Mouse (Mus musculus): Measurements from ENCODE around the gene Olfr101.

The Olfr101 gene

DNA sequence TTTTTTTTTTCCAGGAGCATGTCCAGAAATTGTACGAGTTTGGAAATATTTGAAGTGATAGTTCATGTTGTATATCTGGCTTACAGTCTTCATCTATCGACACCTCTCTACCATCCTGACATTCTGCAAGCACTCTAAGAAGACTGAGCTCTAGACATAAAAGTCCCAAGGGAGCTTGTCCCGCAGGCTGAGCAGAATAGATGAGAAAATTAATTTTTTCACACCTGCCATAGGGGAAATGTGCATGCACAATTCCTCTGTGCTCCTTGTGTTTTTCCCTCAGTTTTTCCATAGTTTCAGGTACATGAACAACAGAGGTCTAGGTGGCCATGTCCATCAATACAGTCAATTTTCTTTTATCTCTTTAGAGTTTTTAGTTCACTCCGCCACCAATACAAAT, at the start of gene Olfr101:
Gene Olfr101 (minus strand): TSS at position 101 of the 400 bp plus-strand sequence.
- no peak for DNase-seq (ENCODE audit: low read depth)

DNA sequence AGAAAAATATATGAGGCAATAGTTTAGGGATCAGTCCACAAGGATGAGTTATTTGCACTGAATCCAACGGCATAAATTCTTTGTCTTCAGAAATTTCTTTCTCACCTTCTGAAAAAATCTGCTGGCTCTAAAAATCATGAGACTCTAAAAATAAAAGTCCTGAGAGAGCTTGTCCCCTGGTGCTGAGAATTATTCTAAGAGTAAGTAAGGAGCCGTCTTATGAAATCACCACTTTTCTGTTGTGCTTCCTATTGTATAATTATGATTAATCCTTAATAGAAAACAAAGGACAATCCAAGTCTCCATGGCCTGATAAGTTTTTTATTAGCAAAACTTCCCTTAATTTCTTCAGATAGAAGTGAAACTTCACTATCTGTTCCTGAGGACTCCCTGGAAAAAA, 35.5 kb upstream of the Olfr101 start, which contains the start of gene Olfr103:
Gene Olfr103 (minus strand): TSS at position 101 of the 400 bp plus-strand sequence.
- DNase-seq (ENCODE audit: low read depth), result no peak

DNA sequence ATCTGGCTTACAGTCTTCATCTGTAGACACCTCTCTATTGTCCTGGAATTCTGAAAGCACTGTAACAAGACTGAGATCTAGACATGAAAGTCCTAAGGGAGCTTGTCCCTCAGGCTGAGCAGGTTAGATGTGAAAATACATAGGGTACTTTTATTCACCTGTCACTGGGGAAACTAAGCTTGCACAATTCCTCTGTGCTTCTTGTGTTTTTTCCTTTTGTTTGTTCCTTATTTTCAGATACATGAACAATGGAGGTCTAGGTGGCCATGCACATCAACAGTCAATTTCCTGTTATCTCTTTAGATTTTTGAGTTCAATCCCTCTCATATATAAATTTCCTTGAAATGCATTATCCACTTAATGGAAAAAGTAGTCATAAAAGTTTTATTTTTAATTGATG, 12.8 kb upstream of the Olfr101 start, which contains the start of gene Olfr102:
Gene Olfr102 (minus strand): TSS at position 101 of the 400 bp plus-strand sequence.
- DNase-seq (ENCODE audit: low read depth), result no peak

DNA sequence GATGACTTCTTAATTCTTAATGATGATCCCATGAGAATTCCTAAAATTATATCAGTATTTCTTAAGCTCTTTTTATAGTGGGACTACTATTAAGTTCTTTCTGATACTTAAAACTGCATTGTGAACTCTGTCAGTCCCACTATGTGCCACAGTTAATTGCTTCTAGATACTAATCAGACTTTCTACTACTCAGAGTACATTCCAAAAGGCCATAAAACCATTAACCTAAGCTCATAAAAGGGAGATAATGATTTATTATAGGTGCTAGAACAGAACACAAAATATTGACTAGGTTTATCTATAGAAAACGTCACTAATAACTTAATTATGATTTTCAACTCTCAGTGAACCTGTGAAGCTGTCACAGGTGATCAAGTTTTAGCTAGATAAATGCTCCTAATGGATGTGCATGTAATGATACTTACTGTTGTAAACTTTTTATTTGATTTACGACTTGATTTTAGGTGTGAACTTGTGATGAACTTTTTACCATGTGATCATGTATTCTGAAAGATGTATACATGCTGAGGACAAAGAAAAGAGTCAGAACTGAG, 6.1 kb upstream of the Olfr101 start:
- DNase-seq (ENCODE audit: low read depth), result no peak

DNA sequence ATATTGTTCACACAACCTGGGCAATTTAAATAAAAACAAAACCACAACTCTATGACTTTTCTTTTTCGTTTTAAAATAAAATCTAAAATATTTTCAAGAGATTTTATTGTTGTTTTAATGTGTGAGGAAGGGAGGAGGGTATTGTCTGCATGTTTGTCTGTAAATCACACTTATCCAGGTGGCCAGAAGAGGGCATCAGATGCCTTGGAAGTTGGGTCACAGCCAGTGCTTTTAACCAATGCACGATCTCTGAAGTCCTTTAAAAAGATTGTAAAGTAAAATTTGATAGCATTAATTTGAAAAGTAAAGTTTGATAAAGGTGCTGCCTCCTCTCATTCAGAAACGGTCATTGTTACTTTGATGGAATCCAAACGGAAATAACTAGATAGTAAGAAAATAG, 4.4 kb upstream of the Olfr101 start:
- DNase-seq (ENCODE audit: low read depth), result no peak

DNA sequence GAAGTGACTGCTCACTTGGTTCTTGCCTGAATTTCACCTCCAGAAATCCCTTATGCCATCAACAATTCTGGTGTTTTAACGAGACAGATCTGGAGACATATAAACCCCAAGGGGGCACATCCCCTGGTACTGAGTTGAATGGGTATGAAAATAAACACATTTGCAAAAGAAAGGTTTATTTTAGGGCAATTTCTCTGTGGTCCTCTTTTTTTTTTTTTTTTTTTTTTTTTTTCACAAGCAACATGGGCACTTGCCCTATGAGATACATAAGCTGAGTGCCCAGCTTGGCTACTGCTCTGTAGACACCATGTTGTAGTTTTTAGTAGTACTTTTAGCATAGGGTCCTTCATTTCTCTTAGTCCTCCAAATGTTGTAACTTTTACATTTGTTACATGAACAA, 20.8 kb downstream of the Olfr101 start, which contains the start of gene Olfr99:
Gene Olfr99 (minus strand): TSS at position 101 of the 400 bp plus-strand sequence.
- no peak for DNase-seq (ENCODE audit: low read depth)

DNA sequence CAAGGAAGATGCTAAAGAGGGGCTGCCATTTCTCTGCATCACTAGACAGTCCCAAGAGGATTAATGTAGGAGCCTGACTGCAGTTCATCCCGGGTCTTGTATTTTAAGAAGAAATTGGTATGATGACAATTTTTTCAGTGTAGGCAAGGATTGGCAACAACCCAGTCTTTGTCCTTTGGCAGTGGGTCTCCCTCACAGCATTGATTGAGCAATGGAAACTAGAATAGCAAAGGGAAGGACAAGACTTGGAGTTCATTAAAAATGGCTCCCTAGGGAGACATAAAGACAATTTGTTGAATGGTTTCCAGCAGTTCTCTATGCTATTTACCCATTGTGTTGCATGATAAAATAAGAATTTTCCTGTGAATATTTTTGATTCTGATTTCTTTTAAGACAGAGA, 23.8 kb downstream of the Olfr101 start:
- no peak for DNase-seq (ENCODE audit: low read depth)

DNA sequence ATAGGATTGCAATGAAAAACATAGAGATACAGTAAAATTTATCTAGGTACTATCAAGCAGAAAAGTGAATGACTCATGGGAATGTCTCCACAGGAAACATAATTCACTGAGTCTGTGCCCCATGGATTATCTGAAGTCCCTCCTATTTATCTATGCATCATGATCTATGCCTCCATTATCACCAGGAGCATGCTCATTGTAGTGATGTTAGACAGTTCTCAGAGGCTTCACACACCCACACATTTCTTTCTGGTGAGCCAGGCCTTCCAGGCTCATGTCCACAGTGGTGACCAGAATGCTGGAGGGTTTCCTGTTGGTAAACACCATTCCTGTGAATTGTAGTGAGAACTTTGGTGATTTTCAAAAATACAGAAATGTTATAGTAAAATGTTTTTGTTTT, 27.5 kb downstream of the Olfr101 start:
- DNase-seq (ENCODE audit: low read depth), result no peak

DNA sequence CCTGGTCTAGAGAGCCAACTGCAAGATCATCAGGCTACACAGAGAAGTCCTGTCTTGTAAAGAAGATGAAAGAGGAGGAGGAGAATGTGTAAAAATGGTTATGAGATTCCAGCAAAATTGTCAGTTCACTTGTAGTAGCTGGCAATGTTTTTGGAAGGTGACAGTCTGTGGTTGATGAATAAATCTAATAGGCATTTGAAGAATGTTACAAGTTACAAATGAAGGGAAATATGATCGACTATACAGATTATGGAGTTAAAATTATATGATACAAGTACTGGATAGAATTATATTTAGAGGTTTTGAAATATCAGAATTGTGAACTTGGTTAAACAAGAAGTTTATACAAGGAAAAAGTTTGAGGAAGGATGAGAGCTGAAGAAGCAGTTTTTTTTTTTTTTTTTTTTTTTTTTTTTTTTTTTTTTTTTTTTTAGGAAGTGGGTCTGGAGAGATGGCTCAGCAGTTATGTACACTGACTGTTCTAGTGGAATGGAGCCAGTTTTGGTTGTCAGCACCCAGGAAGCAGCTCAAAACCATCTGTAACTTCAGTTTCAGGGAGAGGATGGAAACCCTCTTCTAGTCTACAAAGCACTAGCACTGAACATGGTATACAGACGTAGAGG, 28.4 kb downstream of the Olfr101 start:
- no peak for DNase-seq (ENCODE audit: low read depth)

DNA sequence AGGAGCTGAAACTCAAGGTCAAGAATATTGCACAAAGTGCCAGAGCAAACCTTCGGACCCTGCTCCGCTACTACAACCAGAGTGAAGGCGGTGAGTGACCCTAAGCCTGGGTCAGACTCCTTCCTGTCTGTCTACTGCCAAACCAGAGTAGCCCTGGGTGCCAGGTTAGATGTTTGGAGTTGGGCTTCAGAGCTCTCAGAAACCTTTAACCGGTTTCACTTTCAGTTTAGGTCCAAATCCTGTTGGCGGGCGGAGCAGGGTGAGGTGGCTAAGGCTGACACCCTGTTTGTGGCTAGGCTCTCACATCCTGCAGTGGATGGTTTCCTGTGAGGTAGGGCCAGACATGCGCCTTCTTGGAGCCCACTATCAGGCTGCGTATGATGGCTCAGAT, 33.4 kb downstream of the Olfr101 start:
- no peak for DNase-seq (ENCODE audit: low read depth)

DNA sequence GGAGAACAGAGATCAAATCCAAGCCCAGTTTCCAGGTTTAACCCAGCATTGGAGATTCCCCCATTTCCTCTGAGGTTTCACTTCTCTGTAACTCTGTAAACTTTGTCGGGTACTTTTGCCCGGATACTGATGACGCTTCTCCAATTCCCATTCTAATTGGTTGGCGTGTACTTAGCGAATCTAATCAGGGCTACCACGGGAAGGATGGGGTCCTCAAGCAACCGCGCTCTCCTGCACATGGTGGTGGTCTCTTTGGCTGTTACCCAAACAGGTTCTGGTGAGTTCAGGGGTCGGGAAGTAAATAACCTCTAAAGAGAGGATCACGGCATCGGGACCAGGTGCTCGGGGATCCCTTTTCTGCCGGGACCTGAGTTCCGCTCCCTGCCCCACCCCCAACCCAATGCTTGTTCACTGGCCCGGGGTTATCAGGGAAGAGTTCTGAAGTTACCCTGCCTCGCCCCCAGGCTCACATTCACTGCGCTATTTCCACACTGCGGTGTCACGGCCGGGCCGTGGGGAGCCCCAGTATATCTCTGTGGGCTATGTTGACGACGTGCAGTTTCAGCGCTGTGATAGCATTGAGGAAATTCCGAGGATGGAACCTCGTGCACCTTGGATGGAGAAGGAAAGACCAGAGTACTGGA, 33.9 kb downstream of the Olfr101 start, which contains the start of gene H2-M3:
Gene H2-M3 (plus strand): TSS at position 163 of the 644 bp plus-strand sequence.
- peak; percentile 80 for DNase-seq (ENCODE audit: low read depth)

DNA sequence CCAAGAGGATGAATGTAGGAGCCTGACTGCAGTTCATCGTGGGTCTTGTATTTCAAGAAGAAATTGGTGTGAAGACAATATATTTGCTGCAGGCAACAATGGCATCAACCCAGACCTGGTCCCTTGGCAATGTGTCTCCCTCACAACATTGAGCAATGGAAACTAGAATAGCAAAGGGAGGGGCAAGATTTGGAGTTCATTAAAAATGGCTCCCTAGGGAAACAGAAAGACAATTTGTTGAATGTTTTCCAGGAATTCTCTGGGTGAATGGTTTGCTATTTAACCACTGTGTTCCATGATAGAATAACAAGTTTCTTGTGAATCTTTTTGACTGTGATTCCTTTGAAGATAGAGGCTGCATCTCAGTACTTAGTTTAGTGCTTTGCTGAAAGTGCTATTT, 40.5 kb downstream of the Olfr101 start, which contains the start of gene Olfr98:
Gene Olfr98 (minus strand): TSS at position 124 of the 400 bp plus-strand sequence.
- no peak for DNase-seq (ENCODE audit: low read depth)

DNA sequence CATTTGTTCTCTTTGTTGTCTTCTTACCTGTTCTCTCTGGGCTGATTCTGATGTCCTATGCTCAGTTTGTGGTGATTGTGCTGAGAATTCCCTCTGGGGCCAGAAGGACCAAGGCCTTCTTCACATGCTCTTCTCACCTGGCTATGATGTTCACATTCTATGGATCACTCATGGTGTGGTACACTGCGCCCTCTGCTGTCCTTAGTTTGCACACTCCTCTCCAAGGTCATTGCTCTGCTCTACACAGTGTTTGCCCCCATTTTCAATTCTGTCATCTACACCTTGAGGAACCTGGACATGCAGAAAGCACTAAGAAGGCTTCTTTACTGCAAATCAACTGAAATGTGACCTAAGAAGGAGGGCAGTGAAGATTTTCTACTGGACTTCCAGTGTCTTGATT, 53.6 kb downstream of the Olfr101 start:
- no peak for DNase-seq (ENCODE audit: low read depth)

DNA sequence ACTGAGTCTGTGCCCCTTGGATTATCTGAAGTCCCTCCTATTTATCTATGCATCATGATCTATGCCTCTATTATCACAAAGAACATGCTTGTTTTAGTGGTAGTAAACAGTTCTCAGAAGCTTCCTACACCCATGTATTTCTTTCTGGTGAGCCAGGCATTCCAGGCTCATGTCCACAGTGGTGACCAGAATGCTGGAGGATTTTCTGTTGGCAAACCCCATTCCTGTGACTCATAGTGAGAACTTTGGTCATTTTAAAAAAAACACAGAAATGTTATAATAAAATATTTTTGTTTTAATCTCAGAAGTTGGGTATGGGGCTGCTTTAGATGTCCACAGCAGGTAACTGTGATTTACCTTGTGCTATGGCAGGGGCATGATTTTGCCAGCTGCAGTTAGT, 54.7 kb downstream of the Olfr101 start:
- DNase-seq (ENCODE audit: low read depth), result no peak
